Mouse (Mus musculus) liver, adult 2 months (tissue): Measurements from ENCODE around the gene Rbck1. TPM values are rescaled to one million over a fixed set of nuclear protein-coding genes. Genes with fewer than 3 reads are reported as not detected.

Source experiments
- DNase-seq: peaks from one replicate; pipeline ENCODE4 v3.0.0-alpha.2; 2011; ENCODE audit warnings: low read depth, low spot score; ENCODE audit errors: extremely low read depth
- H3K27ac ChIP-seq: fragments of 200-500 bp; replicated peaks from 2 replicates; pipeline ENCODE4 v1.5.1; 2012; ENCODE audit warnings: low read depth, mild to moderate bottlenecking, control low read depth, inconsistent platforms, low read length; ENCODE audit not compliant: insufficient read depth
- H3K27me3 ChIP-seq: fragments of 200-500 bp; 2 replicates; pipeline ENCODE4 v1.6.1; 2012; ENCODE audit warnings: mild to moderate bottlenecking, moderate library complexity, low read length, inconsistent platforms; ENCODE audit not compliant: control insufficient read depth, insufficient read depth
- H3K36me3 ChIP-seq: fragments of 200-500 bp; 2 replicates; pipeline ENCODE4 v1.6.1; 2012; ENCODE audit warnings: low read length, inconsistent platforms; ENCODE audit not compliant: control insufficient read depth, insufficient read depth
- H3K4me1 ChIP-seq: fragments of 200-500 bp; 2 replicates; pipeline ENCODE4 v1.6.1; 2011; ENCODE audit warnings: low read length; ENCODE audit not compliant: control insufficient read depth, insufficient read depth
- H3K4me3 ChIP-seq: fragments of 200-500 bp; 2 replicates; pipeline ENCODE4 v1.5.1; 2011; ENCODE audit warnings: low read depth, mild to moderate bottlenecking, control low read depth, low read length, moderate library complexity; ENCODE audit not compliant: insufficient read depth
- H3K79me2 ChIP-seq: fragments of 200-500 bp; 2 replicates; pipeline ENCODE4 v1.6.1; 2012; ENCODE audit warnings: inconsistent platforms, mild to moderate bottlenecking, low read length, moderate library complexity; ENCODE audit not compliant: control insufficient read depth, insufficient read depth
- H3K9ac ChIP-seq: fragments of 200-500 bp; 2 replicates; pipeline ENCODE4 v1.6.1; 2012; ENCODE audit warnings: low read depth, mild to moderate bottlenecking, control low read depth, inconsistent platforms, low read length
- CTCF ChIP-seq: fragments of 200-500 bp; IDR thresholded peaks from 2 replicates; pipeline ENCODE4 v1.5.1; 2011; ENCODE audit warnings: low read depth, low read length, control low read depth
- POLR2A ChIP-seq: fragments of 200-500 bp; IDR thresholded peaks from 2 replicates; pipeline ENCODE4 v1.6.1; 2011; ENCODE audit warnings: low read length, control low read depth; ENCODE audit not compliant: insufficient read depth; ENCODE audit errors: extremely low read depth
- WGBS: fragments of 180-500 bp; shearing (Covaris S2); methylation state at CpG from one replicate; pipeline ENCODE4 v1.1.7; 2018; 5-methylcytosine and 5-hydroxymethylcytosine counted together
- polyA plus RNA-seq: library from polyadenylated mRNA; depleted of rRNA; stranded (reverse); fragments of >200 nt; gene quantifications from 2 replicates; pipeline ENCODE4 v1.2.3, GENCODE M21; 2012; rRNA removed
- total RNA-seq: library from RNA; depleted of rRNA; stranded (reverse); fragments of >200 nt; gene quantifications from 2 replicates; pipeline ENCODE4 v1.2.3, GENCODE M21; 2014; rRNA removed

The Rbck1 gene
- total RNA-seq, result 43.4 and 47.7 TPM in 2 replicates
- polyA plus RNA-seq, result 92.8 and 107 TPM in 2 replicates

DNA sequence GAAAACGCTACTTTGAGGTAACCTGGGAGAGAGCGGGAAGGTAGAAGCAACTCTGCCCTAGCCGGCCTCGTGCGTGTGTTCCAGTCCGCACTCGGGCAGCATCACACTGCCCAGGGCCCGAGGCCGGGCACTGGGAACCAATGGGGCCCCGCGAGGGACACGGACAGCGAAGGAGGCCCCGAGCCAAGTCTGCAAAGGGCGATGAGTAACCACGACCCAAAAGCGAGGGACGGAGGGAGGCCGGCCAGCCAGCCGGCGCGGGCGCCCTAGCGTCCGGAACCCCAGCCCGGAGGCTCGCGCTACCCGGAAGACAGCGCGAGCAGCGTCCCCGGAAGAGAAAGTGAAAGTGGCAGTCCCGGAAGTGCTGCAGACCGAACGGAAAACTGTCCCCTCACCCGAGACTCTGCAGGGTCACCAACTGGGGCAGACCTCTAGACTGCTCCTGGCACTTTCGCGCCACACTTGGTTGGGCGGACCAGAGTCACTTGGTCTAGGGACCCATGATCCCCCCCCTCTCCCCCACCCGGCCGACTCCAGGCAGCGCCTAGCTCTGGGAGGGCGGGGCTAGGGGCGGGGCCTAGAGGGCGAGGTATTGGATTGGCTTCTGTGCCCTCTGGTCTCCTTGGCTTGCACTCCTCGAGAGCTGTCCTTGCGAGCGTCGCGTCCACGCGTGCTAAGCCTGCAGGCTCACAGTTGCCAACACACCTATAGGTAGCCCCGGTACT, at the start of gene Rbck1:
TSS of gene Rbck1 (minus strand) at position 553 of the 725 bp plus-strand sequence.
- peak within 1 kb of the TSS; percentile 94 for H3K27ac ChIP-seq
- H3K4me1 ChIP-seq, result peaks cover 17% of the 10 kb centered on the region
- H3K4me3 ChIP-seq, result peak within 1 kb of the TSS; percentile 82
- peak; percentile 85 for DNase-seq
- H3K36me3 ChIP-seq, result peaks cover 5% of the 10 kb centered on the region; the same call in 1 of the 2 replicates
- H3K79me2 ChIP-seq, result no peaks in the 10 kb centered on the region; the same call in 1 of the 2 replicates
- H3K9ac ChIP-seq, result peak within 1 kb of the TSS; percentile 91
- under 1% methylated on average over 54 of the region's 54 CpGs for WGBS
- TF ChIP-seq CTCF, result no peak
- TF ChIP-seq POLR2A, result 0 out of 2 replicates have a peak, but pooled peaks have one; percentile 46
- no peaks in the 10 kb centered on the region for H3K27me3 ChIP-seq

GRCm38 (mm10) chr2:152376345-152376741, 43.9 kb upstream of the Rbck1 start, which contains the start of gene Nrsn2:
Nrsn2 (minus strand) TSS chr2:152376638.
- no peak within 1 kb of the TSS for H3K27ac ChIP-seq
- no peaks in the 10 kb centered on the region for H3K4me1 ChIP-seq
- H3K36me3 ChIP-seq, result no peaks in the 10 kb centered on the region
- TF ChIP-seq CTCF (no peak), POLR2A (no peak)
- H3K79me2 ChIP-seq, result no peaks in the 10 kb centered on the region
- H3K9ac ChIP-seq, result no peak within 1 kb of the TSS
- 9% methylated on average over 16 of the region's 16 CpGs for WGBS
- no peak within 1 kb of the TSS for H3K4me3 ChIP-seq
- DNase-seq, result no peak
- H3K27me3 ChIP-seq, result no peaks in the 10 kb centered on the region

- H3K4me1 ChIP-seq, result no peaks in the 10 kb centered on the region
- no peak overlapping the region for H3K27ac ChIP-seq
- no peak overlapping the region for H3K9ac ChIP-seq
- no peaks in the 10 kb centered on the region for H3K79me2 ChIP-seq
- no peak for TF ChIP-seq CTCF
- no peak for TF ChIP-seq POLR2A
- H3K4me3 ChIP-seq, result no peak overlapping the region
- H3K36me3 ChIP-seq, result no peaks in the 10 kb centered on the region
- DNase-seq, result no peak
- WGBS, result 14% methylated on average over 21 of the region's 21 CpGs
- no peaks in the 10 kb centered on the region for H3K27me3 ChIP-seq
Measured at GRCm38 (mm10) chr2:152375652-152376344, 43.3 kb upstream of the Rbck1 start.

- H3K27me3 ChIP-seq, result no peaks in the 10 kb centered on the region
- no peaks in the 10 kb centered on the region for H3K36me3 ChIP-seq
- DNase-seq, result no peak
- no peak overlapping the region for H3K9ac ChIP-seq
- no peak overlapping the region for H3K4me3 ChIP-seq
- no peak overlapping the region for H3K27ac ChIP-seq
- H3K4me1 ChIP-seq, result 0 out of 2 replicates have a peak, but pooled peaks cover 1% of the 10 kb centered on the region
- no peak for TF ChIP-seq POLR2A
- no peaks in the 10 kb centered on the region for H3K79me2 ChIP-seq
- WGBS, result 84% methylated on average over 9 of the region's 9 CpGs
Measured at GRCm38 (mm10) chr2:152373547-152373946, 41.1 kb upstream of the Rbck1 start.

- H3K9ac ChIP-seq, result no peak overlapping the region
- H3K27me3 ChIP-seq, result no peaks in the 10 kb centered on the region
- WGBS, result 59% methylated on average over 4 of the region's 4 CpGs
- 0 out of 2 replicates have a peak, but pooled peaks cover 1% of the 10 kb centered on the region for H3K4me1 ChIP-seq
- no peaks in the 10 kb centered on the region for H3K79me2 ChIP-seq
- no peak overlapping the region for H3K4me3 ChIP-seq
- TF ChIP-seq POLR2A (no peak), CTCF (no peak)
- DNase-seq, result no peak
- H3K36me3 ChIP-seq, result no peaks in the 10 kb centered on the region
- no peak overlapping the region for H3K27ac ChIP-seq
Measured at GRCm38 (mm10) chr2:152372661-152373060, 40.2 kb upstream of the Rbck1 start.
